Mouse (Mus musculus) bone marrow, adult 2 months (tissue): ENCODE data around the gene Tspan18.

Experiments used
- CTCF ChIP-seq: fragments of 200-500 bp; IDR thresholded peaks from 2 replicates; pipeline ENCODE4 v1.5.1; 2011; ENCODE audit warnings: low read length, control low read depth; ENCODE audit not compliant: control insufficient read depth, insufficient read depth
- POLR2A ChIP-seq: fragments of 200-500 bp; IDR thresholded peaks from 2 replicates; pipeline ENCODE4 v1.6.1; 2011; ENCODE audit warnings: low read depth, mild to moderate bottlenecking, control low read depth, low read length, borderline replicate concordance; ENCODE audit not compliant: control insufficient read depth

DNA sequence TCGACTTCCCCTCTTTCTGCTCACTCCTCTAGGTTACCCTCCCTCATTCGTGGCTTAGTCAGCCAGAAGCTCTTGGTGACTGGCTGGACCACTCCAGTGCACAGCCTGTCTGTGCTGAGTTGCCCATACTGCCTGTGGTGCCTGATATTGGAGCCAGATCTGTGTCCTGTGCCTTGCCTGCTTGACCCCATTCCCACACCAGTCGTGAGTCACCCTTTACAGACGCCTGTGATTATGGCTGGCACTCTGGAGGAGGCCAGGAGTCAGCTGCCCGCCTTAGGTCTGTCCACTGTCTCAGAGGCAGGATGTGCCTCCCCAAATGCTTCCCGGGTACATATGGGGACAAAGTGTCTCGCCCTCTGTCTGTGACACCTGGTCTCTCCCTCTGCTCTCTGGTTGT is 17.0 kb upstream of the Tspan18 start:
- TF ChIP-seq CTCF (no peak), POLR2A (no peak)
